Mouse (Mus musculus): ENCODE results near the gene Nfic. TPM values are rescaled to one million over a fixed set of nuclear protein-coding genes. Genes with fewer than 3 reads are reported as not detected.

Nfic gene
- polyA plus RNA-seq, 1 experiment = 26.7 TPM

DNA sequence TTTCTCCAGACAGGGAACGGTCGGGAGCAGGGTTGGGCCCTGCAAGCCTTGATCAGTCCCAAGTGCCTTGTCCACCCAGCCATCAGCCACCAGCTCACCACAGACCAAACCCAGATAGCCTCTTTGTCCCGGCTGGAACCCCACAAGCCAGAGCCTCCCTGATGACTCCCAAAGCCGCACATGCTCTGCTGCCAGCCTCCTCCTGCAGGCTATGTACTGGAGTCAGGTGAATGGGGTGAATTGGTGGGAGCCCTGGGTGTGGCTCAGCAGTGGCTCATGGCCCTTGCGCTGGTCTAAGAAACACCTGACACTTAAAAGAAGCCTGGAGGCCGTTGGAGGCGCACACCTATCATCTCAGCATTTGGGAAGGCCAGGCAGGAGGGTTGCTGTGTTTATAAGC, 7.5 kb upstream of the Nfic start:
- no peak for DNase-seq
- no peak overlapping the region for H3K4me3 ChIP-seq (ENCODE audit: control insufficient read depth, insufficient read depth, low read length)
- H3K27ac ChIP-seq (ENCODE audit: control insufficient read depth, insufficient read depth, low read length) = no peak overlapping the region
- H3K27me3 ChIP-seq (ENCODE audit: control insufficient read depth, insufficient read depth, low read length) = no peaks in the 10 kb centered on the region; the same call in 1 of the 2 replicates
- H3K4me1 ChIP-seq (replicated peaks; ENCODE audit: control insufficient read depth, insufficient read depth, low read length) = peaks cover 11% of the 10 kb centered on the region
- H3K36me3 ChIP-seq (ENCODE audit: control insufficient read depth, insufficient read depth, low read length) = no peaks in the 10 kb centered on the region
- WGBS = 93% methylated on average over 7 of the region's 7 CpGs
- TF ChIP-seq CTCF (IDR thresholded peaks at IDR 0.05; ENCODE audit: borderline replicate concordance, control insufficient read depth, extremely low read depth, insufficient read depth, low read length, poor library complexity) (no peak), POLR2A (IDR thresholded peaks at IDR 0.05; ENCODE audit: control insufficient read depth, extremely low read depth, insufficient read depth, low read length, poor library complexity) (no peak)

DNA sequence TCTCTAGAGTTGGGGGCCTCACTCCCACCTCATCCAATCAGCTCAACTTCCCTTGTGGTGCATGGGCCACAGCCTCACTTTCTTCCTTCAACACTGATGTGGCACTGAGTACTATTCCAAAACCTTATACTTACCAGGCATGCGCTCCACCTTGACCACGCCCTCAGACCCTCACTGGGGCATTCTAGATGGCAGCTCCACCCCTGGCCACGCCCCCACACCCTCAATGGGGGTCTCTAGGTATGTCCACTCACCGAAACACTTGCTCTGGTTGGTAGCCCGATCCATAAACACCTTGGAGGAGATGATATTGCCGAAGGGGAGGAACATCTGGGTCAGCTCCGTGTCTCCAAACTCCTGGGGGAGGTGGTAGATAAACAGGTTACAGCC, 7.0 kb upstream of the Nfic start:
- Histone ChIP-seq H3K4me1 (replicated peaks; ENCODE audit: control insufficient read depth, insufficient read depth, low read length) (peaks cover 11% of the 10 kb centered on the region), H3K27ac (ENCODE audit: control insufficient read depth, insufficient read depth, low read length) (no peak overlapping the region), H3K36me3 (ENCODE audit: control insufficient read depth, insufficient read depth, low read length) (no peaks in the 10 kb centered on the region), H3K4me3 (ENCODE audit: control insufficient read depth, insufficient read depth, low read length) (no peak overlapping the region), H3K27me3 (ENCODE audit: control insufficient read depth, insufficient read depth, low read length) (no peaks in the 10 kb centered on the region; the same call in 1 of the 2 replicates)
- WGBS = 60% methylated on average over 7 of the region's 7 CpGs
- no peak for TF ChIP-seq CTCF (IDR thresholded peaks at IDR 0.05; ENCODE audit: borderline replicate concordance, control insufficient read depth, extremely low read depth, insufficient read depth, low read length, poor library complexity)
- no peak for TF ChIP-seq POLR2A (IDR thresholded peaks at IDR 0.05; ENCODE audit: control insufficient read depth, extremely low read depth, insufficient read depth, low read length, poor library complexity)
- DNase-seq = no peak

DNA sequence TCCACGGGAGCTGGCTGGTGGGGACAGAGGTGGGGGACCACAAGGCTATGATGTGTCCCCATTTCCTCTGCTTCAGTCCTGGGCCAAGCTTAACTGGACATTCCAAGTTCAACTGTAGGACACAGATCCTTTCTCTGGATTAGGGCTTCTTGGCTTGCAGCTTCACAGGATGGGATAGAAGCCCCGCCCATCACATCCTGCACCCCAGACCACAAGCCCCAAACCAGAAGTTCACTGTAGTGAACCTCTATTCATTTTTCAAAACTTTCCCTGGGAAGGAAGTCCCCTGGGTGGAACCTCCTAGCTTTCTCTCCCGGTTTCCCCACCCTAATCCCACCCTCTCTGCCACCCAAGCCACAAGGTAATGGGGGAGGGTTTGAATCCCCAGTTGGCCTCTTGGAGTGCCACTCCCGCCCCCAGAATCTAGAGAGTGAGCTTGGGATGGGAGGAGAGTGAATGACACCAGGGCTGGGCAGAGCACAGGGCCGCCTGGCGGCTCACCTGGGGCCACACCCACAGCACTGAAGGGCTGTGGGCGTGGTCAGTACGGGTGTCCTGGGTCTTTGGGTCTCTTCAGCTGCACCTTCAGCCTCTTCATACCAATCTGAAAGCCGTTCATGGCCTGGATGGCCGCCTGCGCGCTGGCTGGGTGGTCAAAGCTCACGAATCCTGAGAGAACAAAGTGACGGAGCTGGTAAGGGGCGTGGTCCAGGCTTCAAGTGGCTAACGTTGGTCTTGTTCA, 6.4 kb upstream of the Nfic start:
- no peaks in the 10 kb centered on the region; the same call in 1 of the 2 replicates for H3K27me3 ChIP-seq (ENCODE audit: control insufficient read depth, insufficient read depth, low read length)

DNA sequence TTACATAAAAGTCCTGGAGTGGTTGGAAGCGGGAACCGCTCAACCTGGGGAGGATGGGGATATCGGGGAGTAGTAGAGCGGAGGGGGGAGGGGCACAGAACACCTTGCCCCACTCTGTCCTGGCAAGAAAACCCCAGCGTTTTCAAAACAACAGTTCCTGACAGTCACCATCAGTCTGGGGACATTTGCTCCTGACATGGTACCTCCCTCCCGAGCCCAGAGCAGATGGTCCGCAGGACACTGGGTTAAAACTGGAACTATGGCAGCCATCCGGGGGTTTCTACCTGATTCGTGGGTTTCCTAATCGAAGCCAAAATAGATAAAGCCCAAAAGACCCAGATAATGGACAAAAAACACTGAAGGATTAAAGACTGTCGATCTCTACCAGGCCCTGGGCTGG, 5.5 kb upstream of the Nfic start:
- Histone ChIP-seq H3K27me3 (ENCODE audit: control insufficient read depth, insufficient read depth, low read length) (no peaks in the 10 kb centered on the region; the same call in 1 of the 2 replicates), H3K27ac (ENCODE audit: control insufficient read depth, insufficient read depth, low read length) (no peak overlapping the region), H3K4me3 (ENCODE audit: control insufficient read depth, insufficient read depth, low read length) (no peak overlapping the region), H3K36me3 (ENCODE audit: control insufficient read depth, insufficient read depth, low read length) (no peaks in the 10 kb centered on the region), H3K4me1 (replicated peaks; ENCODE audit: control insufficient read depth, insufficient read depth, low read length) (peaks cover 11% of the 10 kb centered on the region)
- TF ChIP-seq POLR2A (IDR thresholded peaks at IDR 0.05; ENCODE audit: control insufficient read depth, extremely low read depth, insufficient read depth, low read length, poor library complexity) (no peak), CTCF (IDR thresholded peaks at IDR 0.05; ENCODE audit: borderline replicate concordance, control insufficient read depth, extremely low read depth, insufficient read depth, low read length, poor library complexity) (no peak)
- 41% methylated on average over 11 of the region's 11 CpGs for WGBS
- DNase-seq = no peak

More for the DNA sequence above, 6.4 kb upstream of the Nfic start:
- no peak overlapping the region for H3K27ac ChIP-seq (ENCODE audit: control insufficient read depth, insufficient read depth, low read length)
- H3K4me1 ChIP-seq (replicated peaks; ENCODE audit: control insufficient read depth, insufficient read depth, low read length) = peaks cover 11% of the 10 kb centered on the region
- no peak overlapping the region for H3K4me3 ChIP-seq (ENCODE audit: control insufficient read depth, insufficient read depth, low read length)
- no peak for DNase-seq
- 11% methylated on average over 16 of the region's 16 CpGs for WGBS
- no peak for TF ChIP-seq CTCF (IDR thresholded peaks at IDR 0.05; ENCODE audit: borderline replicate concordance, control insufficient read depth, extremely low read depth, insufficient read depth, low read length, poor library complexity)
- TF ChIP-seq POLR2A (IDR thresholded peaks at IDR 0.05; ENCODE audit: control insufficient read depth, extremely low read depth, insufficient read depth, low read length, poor library complexity) = no peak
- no peaks in the 10 kb centered on the region for H3K36me3 ChIP-seq (ENCODE audit: control insufficient read depth, insufficient read depth, low read length)

DNA sequence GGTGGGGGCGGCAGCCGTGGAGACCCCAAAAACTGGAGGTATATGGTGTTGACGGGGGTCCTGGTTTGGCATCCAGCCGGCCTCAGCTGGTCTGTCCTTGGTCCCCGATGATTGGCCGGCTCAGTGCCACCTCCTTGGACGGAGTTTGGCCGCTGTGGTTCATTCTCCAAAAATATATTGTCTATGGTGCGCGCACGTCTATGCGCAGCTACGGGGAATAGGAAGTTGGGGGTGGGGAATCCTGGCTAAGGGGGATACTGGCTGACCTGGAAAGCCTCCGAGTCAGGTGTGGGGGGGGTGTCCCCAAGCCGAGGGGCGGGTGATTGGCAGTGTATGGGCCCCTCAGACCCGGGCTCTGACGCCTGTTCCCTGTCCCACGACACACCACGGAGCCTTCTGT, 5.0 kb upstream of the Nfic start:
- Histone ChIP-seq H3K27ac (ENCODE audit: control insufficient read depth, insufficient read depth, low read length) (no peak overlapping the region), H3K4me1 (replicated peaks; ENCODE audit: control insufficient read depth, insufficient read depth, low read length) (peaks cover 11% of the 10 kb centered on the region), H3K27me3 (ENCODE audit: control insufficient read depth, insufficient read depth, low read length) (no peaks in the 10 kb centered on the region; the same call in 1 of the 2 replicates), H3K4me3 (ENCODE audit: control insufficient read depth, insufficient read depth, low read length) (no peak overlapping the region), H3K36me3 (ENCODE audit: control insufficient read depth, insufficient read depth, low read length) (no peaks in the 10 kb centered on the region)
- no peak for TF ChIP-seq CTCF (IDR thresholded peaks at IDR 0.05; ENCODE audit: borderline replicate concordance, control insufficient read depth, extremely low read depth, insufficient read depth, low read length, poor library complexity)
- no peak for TF ChIP-seq POLR2A (IDR thresholded peaks at IDR 0.05; ENCODE audit: control insufficient read depth, extremely low read depth, insufficient read depth, low read length, poor library complexity)
- WGBS = 22% methylated on average over 20 of the region's 20 CpGs
- DNase-seq = no peak

DNA sequence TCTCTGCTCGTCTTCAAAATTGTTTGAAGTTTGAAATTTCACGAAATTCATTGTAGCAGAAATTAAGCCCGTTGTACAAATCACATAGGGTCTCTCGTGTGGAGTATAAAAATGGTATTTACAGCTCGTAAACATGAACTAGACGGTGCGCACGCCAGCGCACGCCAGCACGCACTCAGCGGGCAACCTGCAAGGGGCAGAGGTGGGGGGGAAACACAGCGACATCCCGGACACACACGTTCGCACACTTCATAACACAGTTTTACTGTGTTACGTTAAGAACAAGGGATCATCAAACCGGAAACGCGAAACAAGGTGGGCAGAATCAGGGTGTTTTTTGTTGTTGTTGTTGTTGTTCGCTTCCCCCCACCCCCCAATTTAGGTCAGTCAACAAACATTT, 4.0 kb upstream of the Nfic start:
- Histone ChIP-seq H3K4me3 (ENCODE audit: control insufficient read depth, insufficient read depth, low read length) (no peak overlapping the region), H3K4me1 (replicated peaks; ENCODE audit: control insufficient read depth, insufficient read depth, low read length) (peaks cover 11% of the 10 kb centered on the region), H3K36me3 (ENCODE audit: control insufficient read depth, insufficient read depth, low read length) (no peaks in the 10 kb centered on the region), H3K27ac (ENCODE audit: control insufficient read depth, insufficient read depth, low read length) (no peak overlapping the region), H3K27me3 (ENCODE audit: control insufficient read depth, insufficient read depth, low read length) (no peaks in the 10 kb centered on the region; the same call in 1 of the 2 replicates)
- WGBS = 83% methylated on average over 21 of the region's 21 CpGs
- no peak for DNase-seq
- TF ChIP-seq POLR2A (IDR thresholded peaks at IDR 0.05; ENCODE audit: control insufficient read depth, extremely low read depth, insufficient read depth, low read length, poor library complexity) (no peak), CTCF (IDR thresholded peaks at IDR 0.05; ENCODE audit: borderline replicate concordance, control insufficient read depth, extremely low read depth, insufficient read depth, low read length, poor library complexity) (no peak)

All from thymus, adult 2 months (tissue).